Mouse (Mus musculus) sigmoid colon, adult 10 weeks (tissue): Measurements from ENCODE around the gene Matk. TPM values are rescaled to one million over a fixed set of nuclear protein-coding genes. Genes with fewer than 3 reads are reported as not detected.

Experiments
- polyA plus RNA-seq: library from polyadenylated mRNA; stranded (reverse); fragments of 350-450 nt; fragmentation: Illumina TruSeq; extraction: RNeasy Lipid Tissue Mini Kit (QIAGEN cat#74804); gene quantifications from one replicate; pipeline ENCODE4 v1.2.3, GENCODE M21; 2014; ENCODE audit warnings: low read depth, low replicate concordance

Gene Matk
- not detected for polyA plus RNA-seq

DNA sequence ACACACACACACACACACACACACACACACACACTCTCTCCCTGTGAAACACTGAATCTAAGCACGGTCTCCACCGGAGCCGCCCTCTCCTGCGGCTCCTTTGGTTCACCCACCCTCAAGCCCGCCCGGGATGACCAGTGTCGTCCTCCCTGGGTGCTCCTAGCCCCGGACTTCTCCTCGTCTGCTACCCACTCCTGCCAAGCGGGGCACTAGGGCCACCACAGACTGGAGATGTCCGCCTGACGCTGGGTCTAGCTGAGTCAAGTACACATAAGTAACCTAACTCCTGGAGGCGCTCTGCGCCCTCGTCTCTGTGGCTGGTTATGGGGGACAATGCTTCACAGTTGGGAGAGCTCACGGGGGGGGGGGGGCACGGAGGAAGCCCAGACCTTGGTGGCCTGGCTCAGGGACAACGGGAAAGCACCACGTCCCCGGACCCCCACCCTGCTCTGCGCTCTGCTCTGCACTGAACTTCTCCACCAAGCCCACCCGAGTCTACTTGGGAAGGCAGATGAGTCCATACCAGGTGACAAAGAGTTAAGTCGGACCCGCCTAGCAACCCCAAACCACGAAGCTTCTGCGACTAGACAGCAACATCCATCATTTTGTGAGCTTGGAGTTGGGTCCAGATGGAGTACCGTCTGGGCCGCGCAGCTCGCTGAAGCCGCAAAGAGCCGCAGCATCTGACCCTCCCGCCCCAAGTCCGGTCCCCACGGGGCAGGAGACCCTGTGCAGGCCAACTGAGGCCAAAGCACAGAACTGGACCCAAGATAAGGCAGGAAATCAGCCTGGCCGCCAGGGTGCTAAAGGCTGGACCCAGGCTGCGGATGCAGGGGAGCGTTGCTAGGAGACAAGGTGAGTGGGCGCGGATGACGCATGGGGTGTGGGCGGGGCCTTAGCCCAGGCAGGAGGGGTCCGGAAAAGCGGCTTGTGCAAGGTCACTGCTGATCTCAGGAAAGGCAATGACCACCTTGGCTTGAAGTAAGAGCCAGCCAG, at the start of gene Matk:
Gene Matk (plus strand): TSS at position 512 of the 996 bp plus-strand sequence.

DNA sequence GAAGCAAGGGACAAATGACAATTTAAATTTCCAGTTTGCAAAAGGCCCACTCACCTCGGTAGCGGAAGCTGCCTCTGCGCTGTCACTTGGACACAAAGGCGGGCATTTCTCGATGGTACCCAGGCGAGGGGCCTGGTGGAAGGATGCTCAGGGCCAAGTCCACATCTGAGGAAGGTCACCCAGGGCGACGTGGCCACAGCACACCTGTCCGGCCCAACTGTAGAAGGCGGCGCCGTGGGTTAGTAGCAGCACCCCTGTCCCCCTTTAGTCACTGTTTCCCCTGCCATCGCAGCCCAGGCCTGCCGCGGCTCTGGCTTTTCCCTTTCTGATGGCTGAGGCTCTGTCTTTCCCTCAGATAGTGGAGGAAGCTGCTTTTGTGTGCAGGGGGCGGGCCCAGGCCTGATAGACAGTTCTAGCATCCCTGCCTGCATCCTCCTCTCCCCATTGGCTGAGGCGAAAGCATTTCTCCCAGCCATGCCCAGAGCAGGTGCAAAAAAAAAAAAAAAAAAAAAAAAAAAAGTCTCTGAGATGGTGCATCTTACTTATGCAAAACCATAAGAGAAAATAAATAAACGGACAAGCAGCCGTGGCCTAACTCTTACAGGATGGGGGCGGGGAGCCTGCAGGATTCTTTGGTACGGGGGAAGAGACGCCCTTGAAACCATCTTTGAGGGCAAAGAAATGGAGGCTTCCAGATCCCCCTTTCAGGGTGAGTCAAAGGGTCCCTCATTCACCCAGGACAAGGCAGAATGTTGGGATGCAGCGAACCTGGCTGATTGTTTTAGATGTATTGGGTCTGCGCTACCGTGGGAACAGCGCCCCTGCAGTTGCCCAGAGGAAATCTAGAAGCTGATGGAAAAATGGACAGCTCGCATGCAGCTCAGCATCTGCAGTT, 22.1 kb upstream of the Matk start, which contains the start of gene Atcay:
Gene Atcay (minus strand): TSS at position 396 of the 895 bp plus-strand sequence.

DNA sequence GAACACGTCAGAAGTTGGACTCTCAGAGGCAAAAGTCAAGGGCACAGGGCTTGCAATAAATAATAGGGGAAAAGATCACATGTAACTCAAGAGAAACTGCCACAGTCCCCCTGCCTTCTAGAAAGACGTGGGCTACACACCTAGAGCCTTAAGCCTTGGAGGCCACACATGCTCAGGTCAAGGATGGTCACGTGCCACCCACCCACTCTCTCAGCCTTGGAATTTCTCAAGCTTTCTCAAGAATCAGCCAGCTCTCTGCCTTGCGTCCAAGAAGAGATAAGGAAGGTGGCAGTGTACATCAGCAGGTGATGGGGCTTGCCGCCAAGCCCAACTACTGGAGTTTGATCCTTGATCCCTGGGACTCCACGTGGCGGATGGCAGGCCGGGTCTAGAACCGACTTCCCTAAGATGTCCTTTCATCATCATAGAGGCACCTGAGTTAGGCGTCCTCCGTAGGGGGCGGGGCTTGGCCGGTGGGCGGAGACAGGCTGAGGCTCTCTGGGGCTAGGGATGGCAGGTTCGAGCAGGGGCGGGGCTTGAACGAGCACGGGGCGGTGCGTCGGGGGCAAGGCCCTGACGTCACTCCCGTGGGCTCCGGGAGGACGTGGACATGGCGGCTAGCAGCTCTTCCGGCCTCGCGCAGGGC, 20.0 kb upstream of the Matk start, which contains the start of gene Zfr2:
Gene Zfr2 (plus strand): TSS at position 576 of the 646 bp plus-strand sequence.

DNA sequence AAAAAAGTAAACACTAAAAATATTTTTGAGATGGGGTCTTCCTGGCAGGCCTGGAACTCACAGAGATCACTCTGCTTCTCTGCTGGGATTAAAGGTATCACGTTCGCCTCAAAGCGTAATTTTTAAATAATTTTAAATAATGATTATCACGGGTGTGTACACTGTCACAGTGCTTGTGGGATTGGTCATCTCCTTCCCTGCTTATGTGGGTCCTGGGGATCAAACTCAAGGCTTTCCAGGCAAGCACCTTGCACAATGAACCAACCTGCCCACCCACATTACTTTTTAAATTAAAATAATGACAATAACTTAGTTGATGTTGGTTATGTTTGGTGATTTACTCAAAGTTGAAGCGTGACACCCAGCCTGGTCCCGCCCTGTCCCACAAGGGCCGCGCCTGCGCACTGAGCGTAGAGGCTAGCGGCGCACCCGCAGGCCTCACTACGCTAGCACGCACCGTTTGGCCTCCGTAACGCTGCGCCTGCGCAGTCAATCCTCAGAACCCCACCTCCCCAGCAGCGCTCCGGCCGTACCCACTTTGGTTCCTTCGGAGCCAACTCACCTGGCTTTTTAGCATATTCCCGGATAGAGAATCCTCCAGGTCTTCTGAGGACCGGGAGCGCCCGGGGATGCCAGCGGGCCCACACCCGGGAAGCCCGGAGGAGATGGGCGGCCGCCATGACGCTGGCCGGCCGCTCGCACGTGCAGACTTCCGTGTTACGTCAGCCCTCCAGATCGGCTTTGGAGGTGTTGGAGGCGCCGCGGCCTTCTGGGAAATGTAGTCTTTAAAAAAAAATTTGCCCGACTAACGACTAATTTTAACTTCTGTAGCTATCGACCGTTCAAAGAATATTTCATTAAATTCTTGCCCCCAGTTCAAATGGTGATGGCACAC, 13.7 kb downstream of the Matk start, which contains the start of the genes Mrpl54 and Apba3:
Gene Mrpl54 (minus strand): TSS at position 724 of the 895 bp plus-strand sequence.
Gene Apba3 (plus strand): TSS at position 750 of the 895 bp plus-strand sequence.

DNA sequence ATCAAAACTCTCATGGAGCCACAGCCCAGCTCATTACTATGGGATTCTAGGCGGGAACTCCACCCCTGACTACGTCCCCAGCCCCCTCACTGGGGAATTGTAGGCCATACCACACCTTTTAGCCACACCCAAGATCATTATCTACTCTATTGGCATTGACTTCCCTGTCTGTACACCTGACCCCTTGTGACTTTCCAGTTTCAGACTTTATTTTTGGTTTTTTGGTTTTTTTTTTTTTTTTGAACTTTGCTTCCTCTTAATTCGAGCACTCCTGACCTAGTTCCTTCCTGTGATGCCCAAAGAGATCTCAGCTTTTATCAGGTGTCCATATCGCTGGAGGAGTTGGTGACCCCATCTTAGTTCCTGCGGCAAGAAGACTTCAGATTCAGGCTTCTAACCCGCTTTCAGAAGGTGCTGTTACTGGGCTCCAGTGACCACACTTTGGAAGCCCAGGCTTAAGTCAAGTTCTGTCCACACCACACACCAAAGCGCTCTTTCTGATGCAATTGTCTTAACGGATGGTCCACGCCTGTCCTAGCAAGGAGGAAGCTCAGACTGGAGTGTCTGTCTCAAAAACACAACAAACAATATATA, 38.9 kb downstream of the Matk start, which contains the start of gene Tjp3:
Gene Tjp3 (minus strand): TSS at position 71 of the 594 bp plus-strand sequence.

DNA sequence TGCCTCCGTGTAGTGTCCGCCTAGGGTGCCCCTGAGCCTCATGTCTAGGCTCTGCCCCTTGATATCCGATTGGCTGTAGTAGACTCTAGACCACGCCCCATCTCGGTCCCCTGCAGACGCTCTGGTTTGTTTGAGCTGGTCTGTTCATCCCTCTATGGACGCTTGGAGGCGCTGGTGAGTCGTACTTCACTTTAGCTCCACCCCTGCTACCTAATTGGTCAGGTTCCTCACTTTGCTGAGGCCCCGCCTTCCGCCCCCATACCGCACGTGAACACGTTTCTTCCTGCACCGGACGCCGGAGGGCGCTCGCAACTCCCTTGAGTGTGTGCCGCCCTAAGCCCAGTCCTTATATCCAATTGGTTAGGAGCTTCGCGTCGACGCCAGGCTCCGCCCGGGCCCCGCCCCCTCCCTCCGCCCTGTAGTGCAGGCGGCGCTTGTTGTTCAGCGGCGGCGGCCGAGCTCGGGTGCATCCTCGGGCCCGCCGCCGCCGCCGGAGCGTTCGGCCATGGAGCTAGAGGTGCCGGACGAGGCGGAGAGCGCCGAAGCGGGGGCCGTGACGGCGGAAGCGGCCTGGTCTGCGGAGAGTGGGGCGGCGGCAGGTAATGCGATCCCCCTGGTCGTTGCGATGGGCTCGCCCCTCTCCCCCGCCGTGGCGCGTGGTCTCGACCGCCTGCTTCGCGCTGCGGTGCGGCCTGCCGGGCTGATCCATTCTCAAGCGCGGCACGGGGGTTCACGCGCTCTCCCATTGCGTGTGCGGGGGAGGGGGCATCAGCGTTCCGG, 40.0 kb downstream of the Matk start, which contains the start of gene Pip5k1c:
Gene Pip5k1c (plus strand): TSS at position 410 of the 780 bp plus-strand sequence.

Other genes starting within 250 kb of the Matk start
- 0.76 TPM for gene Gng7, start 238.0 kb upstream of the Matk start, polyA plus RNA-seq
- not detected for gene Diras1, start 227.3 kb upstream of the Matk start, polyA plus RNA-seq
- 0.41 TPM for gene Slc39a3, start 215.5 kb upstream of the Matk start, polyA plus RNA-seq
- 1.3 TPM for gene Sgta, start 192.8 kb upstream of the Matk start, polyA plus RNA-seq
- gene Thop1, start 182.9 kb upstream of the Matk start, polyA plus RNA-seq: not detected
- gene Creb3l3, start 154.1 kb upstream of the Matk start, polyA plus RNA-seq: 0.79 TPM
- 3.0 TPM for gene Map2k2, start 147.0 kb upstream of the Matk start, polyA plus RNA-seq
- gene Zbtb7a, start 117.7 kb upstream of the Matk start, polyA plus RNA-seq: 48.6 TPM
- gene Pias4, start 85.0 kb upstream of the Matk start, polyA plus RNA-seq: not detected
- gene Eef2, start 76.3 kb upstream of the Matk start, polyA plus RNA-seq: 12.4 TPM
- gene Dapk3, start 69.9 kb upstream of the Matk start, polyA plus RNA-seq: not detected
- gene 4930442H23Rik, start 69.1 kb upstream of the Matk start, polyA plus RNA-seq: not detected
- gene Nmrk2, start 50.9 kb upstream of the Matk start, polyA plus RNA-seq: not detected
- gene Atcay, start 22.1 kb upstream of the Matk start, polyA plus RNA-seq: 0.19 TPM
- 0.63 TPM for gene Zfr2, start 19.8 kb upstream of the Matk start, polyA plus RNA-seq
- 1.2 TPM for gene Mrpl54, start 14.0 kb downstream of the Matk start, polyA plus RNA-seq
- gene Apba3, start 14.0 kb downstream of the Matk start, polyA plus RNA-seq: not detected
- 7.8 TPM for gene Tjp3, start 38.6 kb downstream of the Matk start, polyA plus RNA-seq
- 2.6 TPM for gene Pip5k1c, start 40.0 kb downstream of the Matk start, polyA plus RNA-seq
- 0.16 TPM for gene Cactin, start 68.2 kb downstream of the Matk start, polyA plus RNA-seq
- gene Tbxa2r, start 75.8 kb downstream of the Matk start, polyA plus RNA-seq: not detected
- not detected for gene Gipc3, start 90.3 kb downstream of the Matk start, polyA plus RNA-seq
- 11.0 TPM for gene Hmg20b, start 97.5 kb downstream of the Matk start, polyA plus RNA-seq
- 0.13 TPM for gene Mfsd12, start 104.6 kb downstream of the Matk start, polyA plus RNA-seq
- gene 4930404N11Rik, start 112.9 kb downstream of the Matk start, polyA plus RNA-seq: not detected
- gene Fzr1, start 125.6 kb downstream of the Matk start, polyA plus RNA-seq: 0.19 TPM
- not detected for gene Dohh, start 131.5 kb downstream of the Matk start, polyA plus RNA-seq
- gene Gm48551, start 131.5 kb downstream of the Matk start, polyA plus RNA-seq: 0.32 TPM
- gene Gm48552, start 136.1 kb downstream of the Matk start, polyA plus RNA-seq: not detected
- gene Smim24, start 140.1 kb downstream of the Matk start, polyA plus RNA-seq: 21.2 TPM
- gene Nfic, start 202.7 kb downstream of the Matk start, polyA plus RNA-seq: 8.2 TPM
- gene Celf5, start 229.8 kb downstream of the Matk start, polyA plus RNA-seq: 3.1 TPM
- gene Ncln, start 243.5 kb downstream of the Matk start, polyA plus RNA-seq: not detected
- not detected for gene S1pr4, start 247.2 kb downstream of the Matk start, polyA plus RNA-seq